Mouse (Mus musculus) G1E (cell line): Measurements from ENCODE around the gene Itgb2l.

Experiments
- CTCF ChIP-seq: IDR thresholded peaks from 2 replicates; pipeline ENCODE4 v1.5.1; 2012; ENCODE audit warnings: low read depth, low read length, inconsistent platforms, mixed read lengths
- GATA1 ChIP-seq: IDR thresholded peaks from 2 replicates; pipeline ENCODE4 v1.6.1; 2012; ENCODE audit warnings: borderline replicate concordance, low read length, inconsistent platforms, mixed read lengths
- GATA2 ChIP-seq: IDR thresholded peaks from 2 replicates; pipeline ENCODE4 v1.6.1; 2012; ENCODE audit warnings: low read depth, low read length, inconsistent platforms, borderline replicate concordance
- POLR2AphosphoS5 ChIP-seq: IDR thresholded peaks from 2 replicates; pipeline ENCODE4 v1.6.1; 2012; ENCODE audit warnings: low read depth, low read length, inconsistent platforms; ENCODE audit not compliant: insufficient replicate concordance
- TAL1 ChIP-seq: conservative IDR thresholded peaks from 2 replicates; pipeline ENCODE4 v1.6.1; 2012; ENCODE audit warnings: low read depth, low read length, inconsistent platforms, mixed read lengths

GRCm38 (mm10) chr16:96372752-96373118 lies 70.7 kb downstream of the Itgb2l start:
- TF ChIP-seq GATA1 (no peak), GATA2 (no peak), CTCF (no peak), POLR2AphosphoS5 (no peak), TAL1 (no peak)
